In the genomic region with DNA sequence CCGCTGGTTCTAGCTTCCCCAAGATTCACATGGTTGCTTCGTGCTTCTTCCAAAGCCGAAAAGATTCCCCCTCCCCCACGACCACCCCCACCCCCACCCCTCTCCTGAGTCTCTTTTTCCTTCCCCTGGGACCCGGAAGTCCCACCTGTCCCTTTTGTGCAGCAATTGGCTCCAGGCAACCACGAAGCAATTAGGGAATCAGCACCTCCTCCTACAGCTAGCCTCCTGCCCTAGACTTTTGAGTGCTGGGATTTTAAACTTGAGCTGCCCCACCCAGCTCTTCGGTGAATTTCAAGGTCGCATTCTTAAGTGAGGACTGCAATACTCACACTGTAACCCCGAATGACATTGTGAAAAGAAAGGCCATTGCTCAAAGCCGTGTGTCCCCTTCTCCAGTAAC, we compare ENCODE assay signal across 28 mouse cellular contexts.
DNase-seq lines count a peak whose midpoint lies in the region; ATAC-seq and TF ChIP-seq lines count a peak whose summit lies in the region.
"Had no signal": no experiment of that assay in that cellular context is flagged by ENCODE, and none has a peak within 500 bp of the region (broad histone marks: within the 10 kb centered on the region; RNA-seq: fewer than 3 reads in every experiment).

No protein-coding gene starts in this region.

- DNase-seq in lung, postnatal 0 days (ENCODE audit: low spot score), result no peak
- DNase-seq in lung, adult 18-20 months, result no peak
- DNase-seq in ES-CJ7 (ENCODE audit: low read depth, low spot score) (peak; percentile 87), WW6 (ENCODE audit: low read depth, low spot score) (peak; percentile 31)
- no peak for DNase-seq in gastrocnemius, adult 18-20 months (ENCODE audit: low spot score)
- DNase-seq in left cerebral cortex, adult 18-20 months (ENCODE audit: low spot score in 2 of 2), result no peak
- DNase-seq: adrenal gland, adult 8-10 months; adrenal gland, postnatal 25 days; cerebellum, adult 11-12 months; cerebellum, adult 8-10 months; cerebellum, postnatal 10 days; cerebellum, postnatal 36 days; embryo, embryonic 11 days; gastrocnemius, adult 2 months; gastrocnemius, postnatal 14 days; heart, postnatal 36 days; kidney, adult 18-20 months had no signal

- no peaks in the 10 kb centered on the region for H3K9me3 ChIP-seq in lung, postnatal 0 days (ENCODE audit: low read length)
- H3K9me3 ChIP-seq: embryonic facial prominence, embryonic 10.5 days; embryonic facial prominence, embryonic 13.5 days had no signal

- H3K36me3 ChIP-seq in lung, postnatal 0 days (ENCODE audit: insufficient read depth, low read length), result no peaks in the 10 kb centered on the region
- H3K36me3 ChIP-seq: embryonic facial prominence, embryonic 10.5 days; embryonic facial prominence, embryonic 13.5 days had no signal

- no peak overlapping the region for H3K9ac ChIP-seq in lung, postnatal 0 days (replicated peaks; ENCODE audit: low read depth)
- H3K9ac ChIP-seq: embryonic facial prominence, embryonic 13.5 days; hindbrain, embryonic 14.5 days had no signal

- ATAC-seq in lung, postnatal 0 days, result peak; percentile 8; the same call in 1 of the 2 replicates
- ATAC-seq: activated CD4-positive, CD25-positive, alpha-beta regulatory T cell, adult 4 months; CD4-positive, CD25-positive, alpha-beta regulatory T cell, adult 4 months; forebrain, embryonic 14.5 days; hindbrain, postnatal 0 days; inflammation-experienced regulatory T-cells, adult 6 months; intestine, embryonic 16.5 days had no signal

- WGBS in lung, postnatal 0 days, result 63% methylated on average over 10 of the region's 10 CpGs

- H3K4me3 ChIP-seq in lung, postnatal 0 days (ENCODE audit: low read depth, low read length), result no peak overlapping the region
- H3K4me3 ChIP-seq: embryonic facial prominence, embryonic 10.5 days; embryonic facial prominence, embryonic 13.5 days; erythroblast, embryonic 14.5 days; gastrocnemius, adult 2 months had no signal

- no peaks in the 10 kb centered on the region for H3K27me3 ChIP-seq in lung, postnatal 0 days (replicated peaks; ENCODE audit: insufficient read depth, low read length)

- H3K27ac ChIP-seq in lung, postnatal 0 days (ENCODE audit: low read length), result no peak overlapping the region
- H3K27ac ChIP-seq: embryonic facial prominence, embryonic 10.5 days; embryonic facial prominence, embryonic 13.5 days; gastrocnemius, adult 2 months; hindbrain, embryonic 14.5 days; hindbrain, postnatal 0 days had no signal

- peaks cover 3% of the 10 kb centered on the region; the same call in 1 of the 2 replicates for H3K4me1 ChIP-seq in lung, postnatal 0 days (ENCODE audit: insufficient read depth, low read depth, low read length)
- H3K4me1 ChIP-seq: embryonic facial prominence, embryonic 13.5 days had no signal

- TF ChIP-seq CTCF in lung, postnatal 0 days (IDR thresholded peaks at IDR 0.05), result no peak

- H3K4me2 ChIP-seq in lung, postnatal 0 days (replicated peaks; ENCODE audit: low read depth, low read length), result no peak overlapping the region
- H3K4me2 ChIP-seq: embryonic facial prominence, embryonic 13.5 days; heart, embryonic 11.5 days; hindbrain, embryonic 14.5 days had no signal

- no peak for TF ChIP-seq EP300 in lung, postnatal 0 days (IDR thresholded peaks at IDR 0.05)

Comparison
In these comparisons a context has a peak if more than half of its experiments do, and no peak if none do; other contexts are left out.
1. DNase-seq: peak in ES-CJ7 (single experiment) and WW6 (single experiment); none in lung, postnatal 0 days (single experiment), lung, adult 18-20 months (0 of 2), gastrocnemius, adult 18-20 months (single experiment) and left cerebral cortex, adult 18-20 months (0 of 2).